Mouse (Mus musculus) c-Kit-positive CD71-positive TER-119-negative erythroid progenitor cells, embryonic 14.5 days (primary cell): Measurements from ENCODE around the gene Kif4.

Experiments
- DNase-seq: peaks from one replicate; pipeline ENCODE4 v3.0.0-alpha.2; 2013; ENCODE audit warnings: low read depth

Kif4 gene

DNA sequence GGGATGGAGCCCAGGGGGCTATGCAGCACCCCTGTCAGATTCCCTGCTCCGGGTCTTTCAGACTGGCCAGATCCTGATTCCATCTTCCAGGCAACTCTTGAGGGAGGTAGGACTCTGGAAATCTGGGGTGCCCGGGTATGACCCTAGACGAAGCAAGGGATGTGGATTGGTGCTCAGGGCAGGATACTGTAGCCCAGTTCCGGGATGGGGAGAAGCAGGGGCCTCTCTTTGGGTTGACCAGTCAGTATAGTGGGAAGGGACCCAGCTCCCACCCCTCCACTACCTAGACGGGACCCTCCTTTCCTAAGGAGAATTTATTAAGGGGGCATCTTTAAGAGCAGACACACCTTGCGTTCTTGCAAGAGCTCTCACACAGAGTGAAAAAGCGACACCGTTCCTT is 104.7 kb downstream of the Kif4 start:
- no peak for DNase-seq

DNA sequence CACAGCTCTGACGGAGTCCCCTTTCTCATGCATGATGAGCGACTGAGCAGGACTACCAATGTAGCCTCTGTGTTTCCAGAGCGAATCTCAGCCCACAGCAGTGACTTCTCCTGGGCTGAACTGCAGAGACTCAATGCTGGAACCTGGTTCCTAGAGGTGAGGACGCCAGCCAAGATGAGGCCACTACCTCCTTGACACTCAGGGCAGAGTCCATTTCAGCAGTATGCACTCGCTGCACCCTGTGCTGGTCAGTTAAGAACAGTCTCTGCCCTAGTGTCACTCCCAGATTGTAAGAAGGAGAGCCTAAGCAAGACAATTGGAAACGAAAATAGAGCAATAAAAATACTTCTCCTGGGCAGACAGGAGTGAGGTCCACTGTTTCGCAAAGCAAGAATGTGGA is 108.8 kb downstream of the Kif4 start:
- no peak for DNase-seq

DNA sequence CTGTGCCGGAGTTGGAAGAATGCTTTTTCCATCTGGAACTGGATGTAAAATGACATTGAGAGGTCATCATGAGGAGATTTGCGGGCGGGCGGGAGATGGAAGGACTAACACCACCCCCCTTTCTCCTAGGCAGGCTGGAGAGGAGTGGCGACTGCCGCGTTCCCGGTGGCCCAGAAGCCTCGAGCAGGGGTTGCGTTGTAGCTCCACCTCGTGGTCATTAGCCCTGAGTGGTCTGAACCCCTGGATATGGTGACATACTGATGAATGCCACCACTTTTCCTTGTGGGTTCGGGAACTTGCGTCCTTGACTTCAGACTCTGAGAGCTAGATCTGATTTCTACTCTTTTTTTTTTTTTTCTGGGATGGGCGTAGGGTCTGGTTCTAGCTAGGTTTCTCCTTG is 113.4 kb downstream of the Kif4 start:
- DNase-seq: no peak

DNA sequence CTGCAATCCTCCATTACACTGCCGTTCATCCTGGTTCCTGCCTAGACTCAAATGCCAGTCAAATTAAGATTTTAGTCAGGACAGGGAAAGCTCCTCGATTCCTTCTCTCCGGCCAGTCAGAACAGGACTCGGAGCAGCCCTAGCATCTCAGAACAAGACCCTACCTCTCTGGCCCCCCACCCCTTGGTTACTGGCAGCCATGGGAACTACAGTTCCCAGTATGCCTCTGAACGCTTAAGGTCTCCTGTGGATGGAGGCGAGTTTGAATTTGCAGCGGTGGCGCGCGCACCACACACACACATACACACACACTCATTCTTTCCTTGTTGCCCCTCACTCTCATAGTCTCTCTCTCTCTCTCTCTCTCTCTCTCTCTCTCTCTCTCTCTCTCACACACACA is 113.9 kb downstream of the Kif4 start:
- no peak for DNase-seq

DNA sequence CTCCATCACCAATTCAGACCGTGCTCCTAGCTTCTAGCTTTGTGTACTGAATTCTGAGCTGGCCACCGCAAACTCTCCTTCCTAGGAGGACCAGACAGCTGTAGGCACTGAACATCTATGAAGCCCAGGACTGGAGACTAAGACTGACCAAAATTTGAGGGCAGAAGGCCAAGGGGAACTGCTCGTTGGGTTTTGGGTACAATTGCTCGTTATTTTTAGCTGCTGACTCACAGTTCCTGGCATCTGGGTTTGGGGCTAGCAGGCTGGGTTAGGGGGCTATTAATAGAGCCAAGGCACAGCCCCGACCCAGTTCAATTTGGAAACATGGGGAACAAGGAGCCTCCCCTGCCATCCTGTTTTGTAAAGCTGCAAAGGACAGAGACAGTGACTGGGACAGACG is 115.2 kb downstream of the Kif4 start:
- DNase-seq: no peak

DNA sequence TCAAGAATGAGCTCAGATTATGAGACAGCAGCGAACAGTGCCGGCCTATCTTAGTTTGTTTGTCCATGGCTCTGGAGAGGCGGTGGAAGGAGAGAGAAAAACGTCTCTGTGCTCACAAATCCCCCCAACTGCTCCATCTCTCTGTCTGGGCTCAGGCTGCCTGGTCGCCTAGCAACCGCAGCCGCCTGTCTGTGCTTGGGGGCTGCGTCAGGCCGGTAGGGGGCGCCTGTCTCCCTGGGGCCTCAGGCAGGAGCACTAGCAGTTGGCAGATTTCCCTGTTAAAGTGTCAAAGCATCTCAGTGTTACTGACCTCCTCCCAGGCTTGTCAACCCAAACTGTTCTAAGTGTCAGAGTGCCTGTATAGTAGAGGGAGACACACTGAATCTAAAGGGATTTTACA is 116.4 kb downstream of the Kif4 start:
- DNase-seq: no peak

DNA sequence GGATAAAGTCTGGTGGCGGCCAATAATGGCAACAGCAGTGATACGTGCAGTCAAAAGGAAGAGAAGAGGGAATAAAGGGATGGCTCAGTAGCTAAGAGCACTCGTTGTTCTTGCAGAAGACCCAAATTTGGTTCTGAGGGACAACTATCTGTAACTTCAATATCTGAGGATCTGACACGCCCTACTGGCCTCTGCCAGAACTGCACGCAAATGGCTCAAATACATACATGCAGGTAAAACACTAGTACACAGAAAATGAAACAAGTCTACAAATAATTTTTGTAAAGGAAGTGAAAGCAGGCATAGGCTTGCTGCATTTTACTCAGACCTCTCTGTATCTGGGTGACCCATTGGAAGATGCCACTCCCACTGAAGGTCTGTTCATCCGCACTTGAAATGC is 140.3 kb downstream of the Kif4 start:
- DNase-seq: no peak

DNA sequence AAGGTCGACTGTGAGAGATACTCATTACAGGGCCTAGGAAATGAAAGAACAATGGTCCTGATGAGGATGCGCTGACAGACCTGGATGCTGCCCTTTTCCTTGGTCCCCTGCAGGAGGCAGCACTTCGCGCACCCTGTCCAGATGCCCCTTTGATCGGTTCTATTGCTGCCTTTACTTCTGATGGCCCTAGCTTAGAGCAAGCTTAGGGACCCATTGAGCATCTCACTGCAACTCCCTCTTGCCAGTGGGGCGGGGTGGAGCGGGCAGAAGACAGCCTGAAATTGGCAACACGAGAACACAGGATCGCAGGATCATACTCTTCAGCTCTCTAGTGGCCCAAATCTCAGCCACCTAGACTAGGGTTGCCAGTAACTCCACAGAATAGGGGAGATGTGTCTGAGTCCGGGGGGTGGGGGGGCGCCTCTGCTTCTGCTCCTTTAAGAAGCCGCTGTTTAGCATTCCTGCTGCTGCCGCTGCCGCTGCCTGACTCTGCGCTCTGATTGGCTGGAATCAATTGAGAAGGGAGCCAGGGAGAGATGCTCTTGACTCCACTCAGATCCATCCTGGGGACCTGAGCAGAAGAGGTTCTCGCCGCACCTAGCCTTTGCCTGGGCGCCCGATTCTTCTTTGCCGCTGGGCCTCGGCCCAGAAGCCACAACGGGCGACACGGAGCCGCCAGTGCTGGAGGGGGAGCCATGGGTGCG is 141.8 kb downstream of the Kif4 start, which contains the start of gene Dlg3:
TSS of gene Dlg3 (plus strand) at position 542 of the 704 bp plus-strand sequence.
- DNase-seq: no peak

DNA sequence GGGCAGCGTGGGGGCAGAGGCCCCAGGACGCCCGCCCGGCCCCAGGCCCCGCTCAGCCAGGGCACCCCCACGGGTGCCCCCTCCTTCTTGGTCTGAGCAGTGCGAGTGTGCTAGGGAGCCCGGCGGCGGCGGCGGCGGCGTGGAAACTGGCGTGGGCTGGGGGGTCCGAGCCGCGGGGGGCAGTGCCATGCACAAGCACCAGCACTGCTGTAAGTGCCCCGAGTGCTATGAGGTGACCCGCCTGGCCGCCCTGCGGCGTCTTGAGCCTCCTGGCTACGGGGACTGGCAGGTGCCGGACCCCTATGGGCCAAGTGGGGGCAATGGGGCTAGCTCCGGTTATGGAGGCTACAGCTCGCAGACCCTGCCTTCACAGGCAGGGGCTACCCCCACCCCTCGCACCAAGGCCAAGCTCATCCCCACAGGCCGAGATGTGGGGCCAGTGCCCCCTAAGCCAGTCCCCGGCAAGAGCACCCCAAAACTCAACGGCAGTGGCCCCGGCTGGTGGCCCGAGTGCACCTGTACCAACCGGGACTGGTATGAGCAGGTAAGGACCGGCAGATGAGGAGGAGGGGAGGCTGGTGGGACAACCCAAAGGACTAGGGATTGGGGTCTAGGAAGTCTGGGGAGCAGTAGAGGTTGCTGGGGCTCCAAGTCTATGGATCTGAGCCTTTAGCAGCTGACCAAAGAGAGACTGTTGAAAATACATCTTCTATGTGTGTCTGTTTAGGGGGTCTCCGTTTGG is 142.5 kb downstream of the Kif4 start:
- no peak for DNase-seq

DNA sequence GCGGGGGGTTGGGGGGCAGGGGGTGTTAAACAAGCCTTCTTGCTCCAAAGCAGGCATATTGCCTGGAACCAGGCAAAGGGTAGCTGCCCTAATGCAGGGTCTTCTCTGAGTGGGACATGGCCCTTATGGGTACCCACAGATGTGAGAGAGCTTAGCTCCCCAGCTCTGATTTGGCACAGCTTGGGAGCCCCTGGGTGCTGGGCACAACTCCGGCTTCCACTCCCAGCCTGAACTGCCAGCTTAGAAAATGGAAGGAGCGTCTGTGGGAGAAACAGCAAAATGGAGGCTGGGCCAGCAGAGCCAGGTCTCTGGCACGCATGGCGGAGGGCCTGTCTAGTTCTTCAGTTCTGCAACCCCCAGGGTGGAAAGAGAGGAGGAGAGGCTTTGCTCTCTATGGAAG is 143.7 kb downstream of the Kif4 start:
- DNase-seq: no peak

DNA sequence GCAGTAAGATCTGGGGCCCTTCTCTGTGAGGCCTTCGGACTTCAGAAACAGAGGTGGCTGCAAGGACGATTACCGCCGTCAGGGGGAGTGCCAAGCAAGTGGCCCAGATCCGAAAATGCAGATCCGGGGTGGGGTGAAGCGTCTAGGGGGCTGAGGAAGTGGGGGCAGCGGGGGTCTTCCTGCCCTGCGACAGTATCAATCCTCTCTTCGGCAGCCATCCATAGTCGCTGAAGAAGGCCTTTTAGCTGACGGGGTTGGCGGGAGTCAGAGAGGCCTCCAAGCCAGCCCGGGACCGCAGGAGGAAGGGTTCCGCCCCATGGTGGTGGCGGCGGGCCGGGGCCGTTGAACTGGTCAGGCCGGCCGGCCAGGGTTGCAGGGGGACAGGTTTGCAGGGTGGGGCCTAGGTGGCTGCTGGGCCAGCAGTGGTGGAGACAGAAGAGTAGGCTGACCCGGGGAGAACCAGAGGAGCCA is 148.8 kb downstream of the Kif4 start:
- peak; percentile 32 for DNase-seq

DNA sequence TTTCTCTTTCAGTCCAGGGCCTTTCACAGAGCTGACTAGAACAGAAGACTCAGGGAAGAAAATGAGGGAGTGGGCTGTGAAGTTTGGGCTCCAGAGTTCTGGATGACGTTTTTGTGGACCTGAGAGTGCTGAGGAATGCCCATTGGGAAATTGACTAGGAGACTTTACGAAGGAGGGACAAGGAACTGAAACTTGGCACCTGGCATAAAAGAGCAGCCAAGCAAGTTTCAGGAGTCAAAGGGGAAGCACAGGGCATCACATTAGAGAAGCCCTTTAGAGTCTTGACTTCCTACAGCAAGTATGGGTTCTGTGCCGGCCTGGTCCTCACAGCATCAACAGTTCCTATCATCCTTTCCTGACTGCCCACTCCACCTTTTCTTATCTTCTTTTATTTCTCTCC is 149.9 kb downstream of the Kif4 start:
- DNase-seq: no peak

DNA sequence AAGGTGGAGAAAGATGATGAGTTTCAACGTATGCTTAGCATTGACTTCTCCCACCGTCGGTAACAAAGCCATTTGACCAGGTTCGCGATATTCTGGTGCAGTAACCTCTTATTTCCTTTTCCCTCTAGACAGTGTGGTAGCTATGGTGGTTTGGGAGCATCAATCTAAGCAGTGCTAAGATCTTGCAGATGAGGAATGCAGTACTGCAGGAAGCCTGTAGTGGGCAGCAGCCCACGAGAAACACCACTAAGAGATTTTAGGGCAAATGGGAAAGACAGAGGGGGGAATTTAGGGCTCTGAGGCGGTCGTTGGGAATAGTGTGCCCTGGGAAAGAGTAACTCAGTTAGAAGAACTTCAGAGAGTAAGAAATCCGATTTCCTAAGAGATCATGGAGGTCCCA is 151.0 kb downstream of the Kif4 start:
- DNase-seq: peak; percentile 29
